Mouse (Mus musculus) embryonic facial prominence, embryonic 12.5 days (tissue): ENCODE measurements around the gene Usp3. TPM values are rescaled to one million over a fixed set of nuclear protein-coding genes. Genes with fewer than 3 reads are reported as not detected.

Experiments
- ATAC-seq: fragments of 200-750 bp; cut with Nextera tagmentation; 2 replicates; pipeline ENCODE4 v1.8.0; 2017; ENCODE audit not compliant: insufficient number of reproducible peaks, insufficient read depth, low FRiP score, low TSS enrichment
- H3K27ac ChIP-seq: fragments of 300-500 bp; sonication (generic); 2 replicates; pipeline ENCODE4 v1.5.1; 2016; ENCODE audit warnings: mild to moderate bottlenecking
- H3K27me3 ChIP-seq: fragments of 300-500 bp; sonication (generic); 2 replicates; pipeline ENCODE4 v1.6.1; 2016; ENCODE audit warnings: mild to moderate bottlenecking, moderate library complexity
- H3K36me3 ChIP-seq: fragments of 300-500 bp; sonication (generic); 2 replicates; pipeline ENCODE4 v1.6.1; 2016; ENCODE audit warnings: mild to moderate bottlenecking
- H3K4me1 ChIP-seq: fragments of 300-500 bp; sonication (generic); 2 replicates; pipeline ENCODE4 v1.6.1; 2016
- H3K4me2 ChIP-seq: fragments of 300-500 bp; sonication (generic); replicated peaks from 2 replicates; pipeline ENCODE4 v1.6.1; 2016; ENCODE audit warnings: mild to moderate bottlenecking, moderate library complexity
- H3K4me3 ChIP-seq: fragments of 300-500 bp; sonication (generic); 2 replicates; pipeline ENCODE4 v1.5.1; 2016; ENCODE audit warnings: mild to moderate bottlenecking
- H3K9ac ChIP-seq: fragments of 300-500 bp; sonication (generic); 2 replicates; pipeline ENCODE4 v1.6.1; 2016; ENCODE audit warnings: mild to moderate bottlenecking, moderate library complexity
- H3K9me3 ChIP-seq: fragments of 300-500 bp; sonication (generic); 2 replicates; pipeline ENCODE4 v1.6.1; 2016; ENCODE audit warnings: mild to moderate bottlenecking, moderate library complexity
- WGBS: fragments of 180-500 bp; shearing (Covaris S2); methylation state at CpG from one replicate; pipeline ENCODE4 v1.1.7; 2016; 5-methylcytosine and 5-hydroxymethylcytosine counted together
- polyA plus RNA-seq: library from polyadenylated mRNA; unstranded; fragments of >200 nt; fragmentation: Nextera tagmentation; extraction: Ambion mirVana; gene quantifications from 2 replicates; pipeline ENCODE4 v1.2.1, GENCODE M21; 2016

Gene Usp3
- polyA plus RNA-seq, 1 experiment from 2014 or later, result 84.3 TPM

DNA sequence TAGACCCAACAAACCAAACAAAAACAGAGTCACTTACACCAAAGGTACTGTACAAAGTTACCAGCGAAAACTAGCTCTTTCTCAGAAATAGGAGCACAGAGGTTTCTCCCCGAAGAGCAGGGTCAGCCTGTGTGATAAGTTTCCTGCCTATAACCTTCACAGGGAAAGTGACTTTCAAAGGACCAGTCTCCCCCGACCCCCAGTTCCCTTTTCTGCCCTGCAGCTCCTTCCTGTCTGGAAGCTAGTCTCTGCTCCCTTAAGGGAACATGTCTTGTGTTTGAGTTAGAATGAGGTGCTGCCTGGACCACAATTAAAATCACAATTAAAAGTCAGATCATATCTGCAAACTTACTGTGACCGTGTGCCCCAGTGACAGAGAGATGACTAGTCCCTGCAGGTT lies 23.9 kb upstream of the Usp3 start:
- Histone ChIP-seq H3K9ac (no peak overlapping the region), H3K27ac (no peak overlapping the region), H3K4me3 (no peak overlapping the region), H3K9me3 (no peaks in the 10 kb centered on the region), H3K27me3 (no peaks in the 10 kb centered on the region), H3K4me1 (peaks cover 25% of the 10 kb centered on the region), H3K4me2 (no peak overlapping the region), H3K36me3 (no peaks in the 10 kb centered on the region)
- 60% methylated on average over 4 of the region's 4 CpGs for WGBS
- ATAC-seq, result no peak

DNA sequence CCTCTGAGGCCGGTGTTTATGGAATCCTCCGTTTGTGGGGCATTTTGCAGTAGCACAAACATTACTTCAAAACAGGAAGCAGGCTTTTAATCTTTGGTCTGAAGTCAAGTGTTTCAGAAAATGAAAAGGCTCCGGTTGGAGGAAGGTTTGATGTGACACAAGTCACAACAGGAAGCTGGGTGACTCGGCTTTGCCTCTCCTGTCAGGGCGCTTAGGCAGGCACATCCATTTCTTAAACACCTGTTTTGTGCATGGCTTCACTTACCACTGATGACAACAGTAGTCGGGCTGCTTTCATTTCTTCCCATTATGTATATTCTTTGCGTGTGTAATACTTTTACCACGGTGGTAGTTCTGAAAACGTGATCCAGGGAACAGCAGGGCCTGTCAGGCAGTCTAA lies 22.2 kb upstream of the Usp3 start:
- ATAC-seq, result no peak
- no peaks in the 10 kb centered on the region for H3K36me3 ChIP-seq
- no peak overlapping the region for H3K9ac ChIP-seq
- H3K9me3 ChIP-seq, result no peaks in the 10 kb centered on the region
- WGBS, result 60% methylated on average over 9 of the region's 9 CpGs
- no peak overlapping the region for H3K27ac ChIP-seq
- no peaks in the 10 kb centered on the region for H3K27me3 ChIP-seq
- H3K4me3 ChIP-seq, result no peak overlapping the region
- no peak overlapping the region for H3K4me2 ChIP-seq
- H3K4me1 ChIP-seq, result peaks cover 17% of the 10 kb centered on the region

- peak overlapping the region; percentile 31; the same call in 1 of the 2 replicates for H3K9ac ChIP-seq
- 77% methylated on average over 7 of the region's 7 CpGs for WGBS
- H3K27me3 ChIP-seq, result no peaks in the 10 kb centered on the region
- no peak overlapping the region for H3K4me2 ChIP-seq
- H3K9me3 ChIP-seq, result no peaks in the 10 kb centered on the region
- no peak overlapping the region for H3K27ac ChIP-seq
- no peak overlapping the region for H3K4me3 ChIP-seq
- no peak for ATAC-seq
- H3K36me3 ChIP-seq, result no peaks in the 10 kb centered on the region
- peaks cover 11% of the 10 kb centered on the region; the same call in 1 of the 2 replicates for H3K4me1 ChIP-seq
Observed at GRCm38 (mm10) chr9:66614547-66614946, 21.6 kb upstream of the Usp3 start.

- Histone ChIP-seq H3K27ac (no peak overlapping the region), H3K4me2 (no peak overlapping the region), H3K9ac (no peak overlapping the region), H3K9me3 (no peaks in the 10 kb centered on the region), H3K27me3 (no peaks in the 10 kb centered on the region), H3K36me3 (no peaks in the 10 kb centered on the region), H3K4me1 (peaks cover 9% of the 10 kb centered on the region; the same call in 1 of the 2 replicates), H3K4me3 (no peak overlapping the region)
- ATAC-seq, result no peak
- 82% methylated on average over 7 of the region's 7 CpGs for WGBS
Observed at GRCm38 (mm10) chr9:66613667-66614066, 20.7 kb upstream of the Usp3 start.

- Histone ChIP-seq H3K36me3 (no peaks in the 10 kb centered on the region), H3K27me3 (no peaks in the 10 kb centered on the region), H3K27ac (no peak overlapping the region), H3K9me3 (no peaks in the 10 kb centered on the region), H3K4me2 (peak overlapping the region; percentile 36), H3K4me1 (peaks cover 9% of the 10 kb centered on the region; the same call in 1 of the 2 replicates), H3K9ac (no peak overlapping the region), H3K4me3 (no peak overlapping the region)
- ATAC-seq, result 0 out of 2 replicates have a peak, but pooled peaks have one; percentile 56
- 16% methylated on average over 18 of the region's 18 CpGs for WGBS
Observed at GRCm38 (mm10) chr9:66611478-66612093, 18.6 kb upstream of the Usp3 start.

DNA sequence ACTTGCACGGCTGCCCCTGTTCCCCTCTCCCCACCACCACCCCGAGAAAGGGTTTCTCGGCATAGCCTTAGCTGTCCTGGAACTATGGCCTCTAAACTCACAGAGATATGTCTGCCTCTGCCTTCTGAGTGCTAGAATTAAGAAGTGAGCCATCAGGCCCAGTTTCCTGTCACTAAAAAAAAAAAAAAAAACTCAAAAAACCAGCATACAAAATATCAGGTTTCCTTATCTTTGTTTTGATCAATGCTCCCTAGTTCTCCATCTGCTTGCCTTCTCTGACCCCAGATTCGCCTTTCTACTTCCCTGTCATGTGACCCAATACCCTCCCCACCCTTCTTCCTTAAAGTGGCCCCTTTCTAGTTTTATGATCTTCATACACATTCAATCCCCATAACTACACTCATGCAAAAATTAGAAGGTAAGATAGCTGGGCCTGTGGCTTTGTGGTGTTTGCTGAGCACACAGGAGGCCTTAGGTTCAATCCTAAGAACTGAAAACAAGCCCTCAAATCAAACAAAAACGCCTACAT lies 15.9 kb upstream of the Usp3 start:
- Histone ChIP-seq H3K9ac (no peak overlapping the region), H3K36me3 (no peaks in the 10 kb centered on the region), H3K4me3 (no peak overlapping the region), H3K27me3 (no peaks in the 10 kb centered on the region), H3K9me3 (no peaks in the 10 kb centered on the region), H3K27ac (no peak overlapping the region), H3K4me1 (peaks cover 9% of the 10 kb centered on the region; the same call in 1 of the 2 replicates), H3K4me2 (no peak overlapping the region)
- 67% methylated on average over 5 of the region's 5 CpGs for WGBS
- no peak for ATAC-seq

GRCm38 (mm10) chr9:66606851-66607250 lies 13.9 kb upstream of the Usp3 start:
- no peak for ATAC-seq
- H3K9me3 ChIP-seq, result no peaks in the 10 kb centered on the region
- no peaks in the 10 kb centered on the region for H3K27me3 ChIP-seq
- H3K4me1 ChIP-seq, result peaks cover 5% of the 10 kb centered on the region; the same call in 1 of the 2 replicates
- H3K9ac ChIP-seq, result no peak overlapping the region
- H3K4me2 ChIP-seq, result no peak overlapping the region
- H3K36me3 ChIP-seq, result no peaks in the 10 kb centered on the region
- 65% methylated on average over 11 of the region's 12 CpGs for WGBS
- no peak overlapping the region for H3K27ac ChIP-seq
- no peak overlapping the region for H3K4me3 ChIP-seq

DNA sequence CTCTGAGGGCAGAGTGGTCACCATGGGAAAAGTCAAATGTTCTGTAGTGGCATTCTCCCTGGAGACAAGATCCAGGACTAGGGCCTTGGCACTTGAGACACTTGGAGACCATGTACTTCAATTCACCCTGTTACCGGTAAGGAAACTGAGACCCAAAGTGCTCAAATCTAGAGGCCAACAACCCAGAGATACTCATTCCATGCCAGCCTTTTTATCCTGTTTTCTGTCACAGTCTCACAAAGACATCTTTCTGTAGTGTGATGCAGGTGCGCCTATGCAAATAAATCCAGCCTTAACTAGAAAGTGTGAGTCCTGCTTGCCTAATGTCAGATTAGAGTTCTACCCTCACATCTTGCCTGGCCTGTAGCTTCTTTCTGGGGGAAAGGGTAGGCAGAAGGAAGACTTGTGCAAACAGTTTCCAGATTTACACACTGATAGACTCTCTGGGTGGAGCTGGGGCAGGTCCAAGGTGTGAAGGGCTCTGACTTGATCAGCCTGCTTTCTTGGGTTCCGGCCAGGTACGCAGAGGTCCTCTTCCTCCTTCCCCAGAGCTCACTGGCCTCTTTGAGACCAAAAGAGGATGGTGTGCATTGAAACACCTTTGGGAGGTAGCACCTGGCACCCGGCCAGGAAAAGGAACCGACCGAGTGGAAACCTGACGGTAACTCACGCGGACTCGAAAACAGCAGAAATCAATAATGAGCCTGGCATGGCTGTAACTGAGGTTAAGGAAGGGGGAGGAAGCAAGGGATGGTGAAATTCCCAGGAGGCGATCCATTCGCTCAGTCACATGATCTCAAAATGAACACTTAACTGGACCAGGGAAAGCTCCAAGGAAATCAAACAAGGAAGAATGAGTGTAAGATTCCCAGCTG lies 13.2 kb upstream of the Usp3 start:
- no peak for ATAC-seq
- Histone ChIP-seq H3K4me3 (no peak overlapping the region), H3K27ac (no peak overlapping the region), H3K27me3 (no peaks in the 10 kb centered on the region), H3K9me3 (no peaks in the 10 kb centered on the region), H3K36me3 (no peaks in the 10 kb centered on the region), H3K4me2 (0 out of 2 replicates have a peak overlapping the region, but pooled peaks have one; percentile 2), H3K4me1 (no peaks in the 10 kb centered on the region; the same call in 1 of the 2 replicates), H3K9ac (no peak overlapping the region)
- WGBS, result 64% methylated on average over 13 of the region's 13 CpGs

DNA sequence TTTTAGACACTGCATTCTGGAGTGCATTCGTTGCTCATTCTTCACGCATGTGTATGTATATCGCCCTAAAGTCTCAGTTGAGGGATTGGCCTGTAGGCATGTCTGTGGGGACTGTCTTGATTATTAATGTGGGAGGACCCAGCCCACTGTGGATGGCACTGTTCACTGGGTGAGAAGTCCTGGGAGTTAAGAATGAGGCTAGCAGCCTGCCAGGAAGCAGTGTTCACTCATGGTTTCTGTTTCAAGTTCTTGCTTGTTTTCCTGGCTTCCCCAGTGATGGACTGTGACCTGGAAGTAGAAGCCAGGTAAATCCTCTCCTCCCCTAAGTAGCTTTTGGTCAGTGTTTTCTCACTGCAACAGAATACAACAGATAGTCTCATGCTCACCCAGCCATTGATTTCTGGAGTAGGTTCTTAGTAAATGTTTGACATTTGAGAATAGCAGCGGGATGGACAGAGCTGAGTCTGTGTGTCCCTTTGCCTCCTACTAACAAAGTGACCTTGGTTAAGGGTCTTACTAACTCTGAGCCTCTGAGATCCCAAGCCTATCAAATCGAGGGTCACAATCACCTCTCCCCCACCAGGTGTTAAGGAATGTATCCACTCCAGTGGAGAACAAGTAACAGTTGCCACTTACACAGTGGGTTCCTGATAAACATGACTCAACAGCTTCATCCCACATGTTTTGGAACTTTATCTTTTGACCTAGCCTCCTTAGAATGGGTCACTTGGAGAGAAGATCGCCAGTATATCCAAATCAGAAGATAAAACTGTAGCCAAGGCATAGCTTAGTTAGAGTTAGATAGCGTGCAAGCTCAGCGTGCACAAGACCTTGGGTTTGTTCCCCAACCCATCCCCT lies 11.6 kb upstream of the Usp3 start:
- Histone ChIP-seq H3K27ac (no peak overlapping the region), H3K27me3 (no peaks in the 10 kb centered on the region), H3K9me3 (no peaks in the 10 kb centered on the region), H3K36me3 (no peaks in the 10 kb centered on the region), H3K9ac (no peak overlapping the region), H3K4me1 (0 out of 2 replicates have a peak, but pooled peaks cover 6% of the 10 kb centered on the region), H3K4me2 (no peak overlapping the region), H3K4me3 (no peak overlapping the region)
- no peak for ATAC-seq
- WGBS, result 85% methylated on average over 8 of the region's 8 CpGs

GRCm38 (mm10) chr9:66603907-66604306 lies 11.0 kb upstream of the Usp3 start:
- no peak for ATAC-seq
- WGBS, result 87% methylated on average over 1 of the region's 1 CpGs

DNA sequence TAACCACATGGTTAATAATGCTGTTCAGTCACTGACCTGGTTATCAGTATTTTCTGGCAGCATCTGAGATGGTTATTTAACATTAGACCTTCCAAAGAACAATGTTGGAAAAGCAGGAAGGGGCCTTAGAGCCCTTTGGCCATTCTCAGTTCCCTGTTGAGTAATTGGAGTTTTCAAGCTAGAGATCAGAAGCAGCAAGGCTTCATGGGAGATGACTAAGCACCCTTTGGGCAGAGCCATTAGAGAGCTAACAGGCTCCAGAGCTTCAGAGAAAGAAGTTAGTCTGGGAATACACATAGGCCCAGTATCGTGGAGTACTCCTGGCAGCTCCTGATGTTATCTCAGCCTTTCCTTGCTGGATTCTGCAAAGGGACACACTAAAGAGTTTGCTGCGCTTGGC lies 8.1 kb upstream of the Usp3 start:
- no peak overlapping the region for H3K27ac ChIP-seq
- H3K4me1 ChIP-seq, result peaks cover 15% of the 10 kb centered on the region; the same call in 1 of the 2 replicates
- H3K36me3 ChIP-seq, result no peaks in the 10 kb centered on the region
- H3K4me3 ChIP-seq, result no peak overlapping the region
- H3K9me3 ChIP-seq, result no peaks in the 10 kb centered on the region
- H3K4me2 ChIP-seq, result no peak overlapping the region
- ATAC-seq, result no peak
- no peaks in the 10 kb centered on the region for H3K27me3 ChIP-seq
- WGBS, result 68% methylated on average over 2 of the region's 2 CpGs
- H3K9ac ChIP-seq, result no peak overlapping the region

More at GRCm38 (mm10) chr9:66603907-66604306, 11.0 kb upstream of the Usp3 start:
- Histone ChIP-seq H3K9me3 (no peaks in the 10 kb centered on the region), H3K27me3 (no peaks in the 10 kb centered on the region), H3K36me3 (no peaks in the 10 kb centered on the region), H3K9ac (no peak overlapping the region), H3K27ac (no peak overlapping the region), H3K4me1 (0 out of 2 replicates have a peak, but pooled peaks cover 8% of the 10 kb centered on the region), H3K4me3 (no peak overlapping the region), H3K4me2 (no peak overlapping the region)
